Mouse (Mus musculus) lung, adult 2 months (tissue): ENCODE results near the gene Klhl9.

ENCODE experiments used
- CTCF ChIP-seq: fragments of 200-500 bp; IDR thresholded peaks from 2 replicates; pipeline ENCODE4 v1.5.1; 2011; ENCODE audit warnings: mild to moderate bottlenecking, low read length, control low read depth; ENCODE audit not compliant: insufficient read depth
- POLR2A ChIP-seq: fragments of 200-500 bp; IDR thresholded peaks from 2 replicates; pipeline ENCODE4 v1.6.1; 2011; ENCODE audit warnings: low read depth, mild to moderate bottlenecking, control low read depth, low read length, borderline replicate concordance; ENCODE audit errors: extremely low read depth

GRCm38 (mm10) chr4:88697108-88697507, 25.2 kb downstream of the Klhl9 start:
- no peak for TF ChIP-seq POLR2A
- TF ChIP-seq CTCF = no peak
